Mouse (Mus musculus) liver, embryonic 11.5 days (tissue): ENCODE measurements at regions not wholly inside any gene's neighbourhood (a gene's known extent, or its start where the extent isn't known, plus 50 kb on each side); places are given as distances from the start of the nearest gene placed in this dataset.

ENCODE experiments used
- ATAC-seq: fragments of 200-750 bp; cut with Nextera tagmentation; replicated peaks from 2 replicates; pipeline ENCODE4 v1.8.0; 2017; ENCODE audit warnings: moderate number of reproducible peaks, mild to moderate bottlenecking, moderate TSS enrichment, moderate library complexity; ENCODE audit not compliant: low FRiP score
- DNase-seq: peaks from one replicate; pipeline ENCODE4 v3.0.0-alpha.2; 2017; ENCODE audit warnings: low spot score
- H3K27ac ChIP-seq: fragments of 300-500 bp; sonication (generic); 2 replicates; pipeline ENCODE4 v1.5.1; 2014; ENCODE audit warnings: mild to moderate bottlenecking, low read depth, low read length, control low read depth
- H3K27me3 ChIP-seq: fragments of 300-500 bp; sonication (generic); replicated peaks from 2 replicates; pipeline ENCODE4 v1.6.1; 2014; ENCODE audit warnings: low read length, mixed read lengths; ENCODE audit not compliant: control insufficient read depth, insufficient read depth
- H3K36me3 ChIP-seq: fragments of 300-500 bp; sonication (generic); 2 replicates; pipeline ENCODE4 v1.6.1; 2014; ENCODE audit warnings: mild to moderate bottlenecking, low read length, moderate library complexity, mixed read lengths; ENCODE audit not compliant: control insufficient read depth, insufficient read depth
- H3K4me1 ChIP-seq: fragments of 300-500 bp; sonication (generic); replicated peaks from 2 replicates; pipeline ENCODE4 v1.6.1; 2014; ENCODE audit warnings: low read length, mixed read lengths; ENCODE audit not compliant: control insufficient read depth, insufficient read depth
- H3K4me2 ChIP-seq: fragments of 300-500 bp; sonication (generic); 2 replicates; pipeline ENCODE4 v1.6.1; 2014; ENCODE audit warnings: mild to moderate bottlenecking, control low read depth, moderate library complexity
- H3K4me3 ChIP-seq: fragments of 300-500 bp; sonication (generic); 2 replicates; pipeline ENCODE4 v1.5.1; 2014; ENCODE audit warnings: low read depth, low read length, control low read depth
- H3K9ac ChIP-seq: fragments of 300-500 bp; sonication (generic); 2 replicates; pipeline ENCODE4 v1.6.1; 2014; ENCODE audit warnings: low read depth, low read length, control low read depth
- H3K9me3 ChIP-seq: fragments of 300-500 bp; sonication (generic); 2 replicates; pipeline ENCODE4 v1.6.1; 2016; ENCODE audit warnings: low read length, inconsistent platforms, mixed read lengths; ENCODE audit not compliant: control insufficient read depth
- WGBS: fragments of 180-500 bp; shearing (Covaris S2); extraction: QIAGEN DNeasy Blood & Tissue Kit; methylation state at CpG from one replicate; pipeline ENCODE4 v1.1.7; 2014; 5-methylcytosine and 5-hydroxymethylcytosine counted together

DNA sequence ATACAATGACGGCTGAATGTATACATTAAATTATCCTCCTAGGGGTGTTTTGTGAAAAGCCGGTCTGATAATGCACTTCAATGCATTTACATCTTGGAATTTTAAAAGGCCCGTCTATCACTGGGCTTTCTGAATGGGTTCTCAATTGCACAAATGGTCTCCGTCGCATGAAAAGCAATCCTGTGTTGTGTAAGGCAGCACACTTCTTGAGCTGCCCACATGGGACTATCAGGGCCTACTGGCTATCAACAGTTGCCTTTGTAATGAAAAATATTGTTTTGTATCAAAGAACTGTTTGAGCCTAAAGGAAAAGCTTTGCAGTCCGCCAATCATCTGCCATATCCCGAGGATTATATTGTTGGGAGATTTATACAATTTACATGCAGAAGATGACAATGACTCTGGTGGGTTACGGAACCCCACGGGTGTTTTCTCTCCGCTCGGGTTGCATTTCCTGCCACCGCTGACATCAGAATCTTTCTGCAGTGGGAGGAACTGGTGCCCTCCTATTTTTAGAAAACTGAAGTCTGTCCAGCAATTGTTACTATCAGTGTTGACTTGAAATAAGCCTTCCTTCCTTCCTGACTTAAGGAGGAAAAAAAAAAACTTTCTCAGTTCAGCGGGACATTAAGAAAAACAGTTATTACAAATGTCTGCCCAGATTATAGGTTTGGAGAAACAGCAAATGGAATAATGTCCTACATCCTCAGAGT, 118.7 kb downstream of the Tmem26 start:
- no peak overlapping the region for H3K4me3 ChIP-seq
- no peak overlapping the region for H3K4me2 ChIP-seq
- DNase-seq, result no peak
- no peaks in the 10 kb centered on the region for H3K4me1 ChIP-seq
- H3K27me3 ChIP-seq, result no peaks in the 10 kb centered on the region
- no peak for ATAC-seq
- no peaks in the 10 kb centered on the region for H3K36me3 ChIP-seq
- H3K9ac ChIP-seq, result no peak overlapping the region
- 46% methylated on average over 13 of the region's 13 CpGs for WGBS
- no peaks in the 10 kb centered on the region for H3K9me3 ChIP-seq
- no peak overlapping the region for H3K27ac ChIP-seq

- DNase-seq, result no peak
- Histone ChIP-seq H3K27me3 (no peaks in the 10 kb centered on the region), H3K9ac (no peak overlapping the region), H3K9me3 (no peaks in the 10 kb centered on the region), H3K4me1 (no peaks in the 10 kb centered on the region), H3K36me3 (no peaks in the 10 kb centered on the region), H3K27ac (no peak overlapping the region), H3K4me3 (no peak overlapping the region), H3K4me2 (no peak overlapping the region)
- no peak for ATAC-seq
- 62% methylated on average over 4 of the region's 4 CpGs for WGBS
Measured at GRCm38 (mm10) chr10:68844066-68844465, 120.6 kb downstream of the Tmem26 start.

DNA sequence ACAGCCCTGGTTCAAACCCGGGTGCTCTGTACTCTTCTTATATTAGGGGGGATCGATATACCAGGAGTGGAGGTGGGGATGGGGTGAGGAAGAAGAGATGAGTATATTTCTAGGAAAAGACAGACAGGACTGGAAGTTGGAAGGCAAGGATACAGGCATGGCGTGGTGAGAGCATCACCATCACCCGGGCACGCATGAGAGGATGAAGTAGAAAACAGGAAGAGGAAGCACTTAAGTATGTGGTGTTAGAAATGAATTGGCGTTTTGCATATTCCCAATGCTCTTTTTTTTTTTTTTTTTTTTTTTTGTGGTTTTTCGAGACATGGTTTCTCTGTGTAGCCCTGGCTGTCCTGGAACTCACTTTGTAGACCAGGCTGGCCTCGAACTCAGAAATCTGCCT, 121.2 kb downstream of the Tmem26 start:
- Histone ChIP-seq H3K9ac (no peak overlapping the region), H3K27ac (no peak overlapping the region), H3K9me3 (no peaks in the 10 kb centered on the region), H3K27me3 (no peaks in the 10 kb centered on the region), H3K4me1 (no peaks in the 10 kb centered on the region), H3K4me3 (no peak overlapping the region), H3K36me3 (no peaks in the 10 kb centered on the region), H3K4me2 (no peak overlapping the region)
- DNase-seq (no peak), ATAC-seq (no peak)
- WGBS, result 81% methylated on average over 8 of the region's 8 CpGs

- WGBS, result 78% methylated on average over 3 of the region's 3 CpGs
- ATAC-seq (no peak), DNase-seq (no peak)
- Histone ChIP-seq H3K9me3 (no peaks in the 10 kb centered on the region), H3K36me3 (no peaks in the 10 kb centered on the region), H3K27ac (no peak overlapping the region), H3K27me3 (no peaks in the 10 kb centered on the region), H3K4me1 (no peaks in the 10 kb centered on the region), H3K4me2 (no peak overlapping the region), H3K4me3 (no peak overlapping the region), H3K9ac (no peak overlapping the region)
Measured at GRCm38 (mm10) chr10:68851153-68851552, 127.7 kb downstream of the Tmem26 start.

DNA sequence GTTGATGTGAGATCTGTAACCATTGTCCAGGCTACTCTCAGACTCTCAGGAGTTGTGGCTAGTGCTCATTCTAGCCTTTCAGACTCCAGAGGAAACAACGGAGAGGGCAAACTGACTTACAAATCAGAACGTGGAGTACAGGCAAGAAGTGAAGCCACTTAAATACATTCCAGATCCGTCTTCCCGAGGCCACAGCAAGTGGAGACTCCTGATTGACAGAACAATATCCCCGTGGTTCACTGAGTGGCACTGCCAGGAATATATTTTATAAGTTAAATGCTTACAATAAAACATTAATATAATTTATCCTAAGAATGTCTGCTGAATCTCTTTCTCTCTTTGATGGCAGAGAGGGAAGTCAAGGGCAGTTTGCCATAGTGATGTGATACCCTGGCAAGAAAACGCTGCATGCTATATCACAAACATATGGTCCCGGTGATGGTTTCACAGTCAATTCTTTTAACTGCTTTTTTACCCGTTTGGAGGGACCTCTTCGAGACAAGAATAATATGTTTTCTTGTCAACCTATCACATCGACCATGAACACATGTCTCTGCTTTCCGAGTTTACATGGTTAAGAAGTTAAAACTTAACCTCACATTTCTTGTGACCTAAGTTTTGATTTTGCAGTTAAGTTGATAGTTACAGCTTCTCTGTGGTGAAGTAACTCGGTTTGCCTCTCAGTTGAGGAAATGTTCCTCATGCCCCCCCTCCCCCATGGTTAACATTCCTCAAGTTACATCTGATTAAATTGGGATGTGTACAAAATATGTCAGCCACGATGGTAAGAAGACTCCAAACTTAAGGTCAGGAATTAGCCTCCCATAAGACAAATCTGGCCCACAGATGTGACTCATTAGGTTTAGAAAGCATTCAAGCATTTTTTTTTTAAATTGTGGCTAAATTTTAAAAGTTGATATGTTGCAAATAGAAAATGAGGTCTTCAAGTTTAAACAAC, 132.8 kb downstream of the Tmem26 start:
- Histone ChIP-seq H3K4me3 (no peak overlapping the region), H3K9ac (no peak overlapping the region), H3K36me3 (no peaks in the 10 kb centered on the region), H3K4me1 (no peaks in the 10 kb centered on the region), H3K9me3 (no peaks in the 10 kb centered on the region), H3K27me3 (no peaks in the 10 kb centered on the region), H3K4me2 (no peak overlapping the region), H3K27ac (no peak overlapping the region)
- DNase-seq (no peak), ATAC-seq (no peak)
- WGBS, result 71% methylated on average over 13 of the region's 13 CpGs

DNA sequence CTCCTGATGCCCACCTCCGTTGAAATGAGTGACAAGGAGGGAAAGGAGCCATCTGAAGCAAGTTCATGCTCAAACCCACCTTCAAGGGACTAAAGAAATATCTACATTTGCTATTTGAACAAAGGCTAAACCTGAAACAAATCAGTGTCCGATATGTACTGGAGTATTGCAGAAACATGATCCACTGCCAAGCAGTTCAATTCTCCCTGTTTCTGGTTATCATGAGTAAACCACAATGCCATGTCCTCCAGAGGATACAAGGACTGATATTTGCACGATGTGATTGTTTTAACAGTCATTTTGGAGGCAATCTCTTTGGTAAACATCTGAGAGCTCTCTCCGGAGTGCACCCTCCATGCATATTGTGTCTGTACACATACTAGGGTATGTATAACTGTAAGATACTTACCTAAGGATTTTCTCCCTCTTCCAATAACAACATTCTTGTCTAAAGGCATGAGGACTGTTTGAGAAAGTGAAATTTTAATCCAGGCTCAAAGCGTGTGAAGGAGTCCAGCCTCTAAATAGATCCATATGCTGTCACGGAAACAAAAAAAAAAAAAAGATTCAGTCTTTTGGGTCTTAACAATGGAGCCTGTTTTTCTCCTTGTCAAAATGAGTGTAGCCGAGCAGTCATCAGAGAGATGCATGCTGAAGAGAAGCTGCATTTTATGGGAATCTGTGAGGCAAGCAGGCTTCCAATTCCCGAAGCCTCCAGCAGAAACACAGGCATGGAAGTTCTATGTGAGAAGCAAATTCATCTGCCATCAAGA, 141.3 kb downstream of the Tmem26 start:
- Histone ChIP-seq H3K4me1 (no peaks in the 10 kb centered on the region), H3K36me3 (no peaks in the 10 kb centered on the region), H3K4me2 (no peak overlapping the region), H3K27ac (no peak overlapping the region), H3K4me3 (no peak overlapping the region), H3K27me3 (no peaks in the 10 kb centered on the region), H3K9ac (no peak overlapping the region), H3K9me3 (no peaks in the 10 kb centered on the region)
- ATAC-seq, result no peak
- WGBS, result 73% methylated on average over 8 of the region's 8 CpGs
- no peak for DNase-seq

DNA sequence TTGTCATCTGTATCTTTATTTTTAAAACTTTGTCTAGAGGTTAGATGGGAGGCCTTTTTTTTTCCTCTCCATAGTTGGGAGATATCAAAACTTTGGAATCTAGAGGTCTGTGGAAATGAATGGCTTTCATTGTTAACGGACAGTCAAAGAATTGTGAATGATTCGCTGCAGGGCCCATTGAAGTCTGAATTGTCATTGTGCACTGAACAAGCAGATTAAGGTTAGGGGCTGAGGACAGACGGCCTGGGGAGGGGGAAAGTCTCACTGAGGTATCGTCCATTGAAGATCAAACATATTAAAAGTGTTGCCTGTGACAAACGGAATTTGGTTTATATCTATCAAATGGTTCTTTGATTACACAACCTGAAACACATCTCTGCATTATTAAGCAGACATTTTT, 142.3 kb downstream of the Tmem26 start:
- WGBS, result 77% methylated on average over 5 of the region's 5 CpGs
- no peak overlapping the region for H3K9ac ChIP-seq
- DNase-seq, result no peak
- no peaks in the 10 kb centered on the region for H3K4me1 ChIP-seq
- no peak overlapping the region for H3K4me2 ChIP-seq
- ATAC-seq, result no peak
- no peak overlapping the region for H3K4me3 ChIP-seq
- no peaks in the 10 kb centered on the region for H3K27me3 ChIP-seq
- no peaks in the 10 kb centered on the region for H3K9me3 ChIP-seq
- H3K36me3 ChIP-seq, result no peaks in the 10 kb centered on the region
- no peak overlapping the region for H3K27ac ChIP-seq

- DNase-seq, result no peak
- no peaks in the 10 kb centered on the region for H3K9me3 ChIP-seq
Measured at GRCm38 (mm10) chr10:68867361-68867760, 143.9 kb downstream of the Tmem26 start.

More at GRCm38 (mm10) chr10:68867361-68867760, 143.9 kb downstream of the Tmem26 start:
- ATAC-seq, result no peak
- Histone ChIP-seq H3K27ac (no peak overlapping the region), H3K4me1 (no peaks in the 10 kb centered on the region), H3K9ac (no peak overlapping the region), H3K4me3 (no peak overlapping the region), H3K4me2 (no peak overlapping the region), H3K27me3 (no peaks in the 10 kb centered on the region), H3K36me3 (no peaks in the 10 kb centered on the region)
- WGBS, result 88% methylated on average over 1 of the region's 1 CpGs
